Mouse (Mus musculus) neural tube, embryonic 13.5 days (tissue): ENCODE measurements around the gene Ppp6r1. TPM values are rescaled to one million over a fixed set of nuclear protein-coding genes. Genes with fewer than 3 reads are reported as not detected.

ENCODE experiments used
- ATAC-seq: fragments of 200-750 bp; cut with Nextera tagmentation; 2 replicates; pipeline ENCODE4 v1.8.0; 2017; ENCODE audit warnings: low read depth, mild to moderate bottlenecking, moderate TSS enrichment, moderate library complexity
- H3K27ac ChIP-seq: fragments of 300-500 bp; sonication (generic); replicated peaks from 2 replicates; pipeline ENCODE4 v1.5.1; 2015; ENCODE audit warnings: moderate library complexity, mild to moderate bottlenecking, inconsistent platforms
- H3K27me3 ChIP-seq: fragments of 300-500 bp; sonication (generic); 2 replicates; pipeline ENCODE4 v1.6.1; 2015; ENCODE audit warnings: mild to moderate bottlenecking, inconsistent platforms
- H3K36me3 ChIP-seq: fragments of 300-500 bp; sonication (generic); 2 replicates; pipeline ENCODE4 v1.6.1; 2015; ENCODE audit warnings: mild to moderate bottlenecking, inconsistent platforms
- H3K4me1 ChIP-seq: fragments of 300-500 bp; sonication (generic); replicated peaks from 2 replicates; pipeline ENCODE4 v1.6.1; 2015; ENCODE audit warnings: inconsistent platforms
- H3K4me2 ChIP-seq: fragments of 300-500 bp; sonication (generic); 2 replicates; pipeline ENCODE4 v1.6.1; 2015; ENCODE audit warnings: inconsistent platforms, mild to moderate bottlenecking, moderate library complexity
- H3K4me3 ChIP-seq: fragments of 300-500 bp; sonication (generic); 2 replicates; pipeline ENCODE4 v1.5.1; 2015; ENCODE audit warnings: mild to moderate bottlenecking, inconsistent platforms
- H3K9ac ChIP-seq: fragments of 300-500 bp; sonication (generic); 2 replicates; pipeline ENCODE4 v1.6.1; 2015; ENCODE audit warnings: moderate library complexity, mild to moderate bottlenecking, inconsistent platforms
- H3K9me3 ChIP-seq: fragments of 300-500 bp; sonication (generic); 2 replicates; pipeline ENCODE4 v1.6.1; 2016; ENCODE audit warnings: inconsistent platforms
- WGBS: fragments of 180-500 bp; shearing (Covaris S2); methylation state at CpG from one replicate; pipeline ENCODE4 v1.1.7; 2015; 5-methylcytosine and 5-hydroxymethylcytosine counted together
- polyA plus RNA-seq: library from polyadenylated mRNA; unstranded; fragments of >200 nt; fragmentation: Nextera tagmentation; extraction: Ambion mirVana; gene quantifications from 2 replicates; pipeline ENCODE4 v1.2.1, GENCODE M21; 2015

Ppp6r1 gene
- 10.3 TPM in 2 replicates for polyA plus RNA-seq

DNA sequence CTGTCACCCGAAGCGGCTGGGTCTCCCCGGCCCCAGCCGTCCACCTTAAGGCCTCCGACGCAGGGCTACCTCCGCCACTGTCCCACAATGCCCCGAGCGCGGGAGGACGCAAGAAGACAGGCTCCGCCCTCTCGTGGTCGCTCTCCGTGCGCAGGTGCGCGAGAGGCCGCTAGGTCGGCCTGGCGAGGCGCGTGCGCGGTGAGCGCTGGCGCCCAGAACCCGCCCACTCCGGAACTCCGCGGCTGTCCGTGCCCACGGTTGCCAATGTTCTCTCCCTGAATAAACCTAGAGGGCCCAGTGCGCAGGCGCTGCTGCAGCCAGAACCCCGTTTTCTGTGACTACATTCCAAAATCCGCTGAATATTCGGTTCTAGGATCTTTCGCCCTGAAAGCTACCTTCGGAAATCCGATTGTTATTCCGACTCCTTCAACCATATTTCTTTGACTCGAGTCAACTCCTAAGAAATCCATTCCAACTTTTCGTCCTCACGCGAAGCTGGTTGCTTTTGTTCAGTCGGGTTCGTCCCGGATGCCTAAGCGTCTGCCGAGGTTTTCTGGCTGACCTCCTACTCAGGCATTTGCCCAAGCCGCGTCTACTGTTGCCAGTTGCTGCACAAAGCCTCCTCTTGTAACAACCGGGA, at the start of gene Ppp6r1:
Gene Ppp6r1, minus strand, starts transcription at position 108 of the 640 bp plus-strand sequence.
- ATAC-seq = peak; percentile 97
- under 1% methylated on average over 54 of the region's 54 CpGs for WGBS
- peaks cover 54% of the 10 kb centered on the region for H3K4me1 ChIP-seq
- H3K36me3 ChIP-seq = peaks cover 17% of the 10 kb centered on the region
- H3K4me2 ChIP-seq = peak within 1 kb of the TSS; percentile 98
- peak within 1 kb of the TSS; percentile 96 for H3K9ac ChIP-seq
- H3K27me3 ChIP-seq = no peaks in the 10 kb centered on the region
- peak within 1 kb of the TSS; percentile 97 for H3K27ac ChIP-seq
- H3K9me3 ChIP-seq = no peaks in the 10 kb centered on the region
- H3K4me3 ChIP-seq = peak within 1 kb of the TSS; percentile 90

DNA sequence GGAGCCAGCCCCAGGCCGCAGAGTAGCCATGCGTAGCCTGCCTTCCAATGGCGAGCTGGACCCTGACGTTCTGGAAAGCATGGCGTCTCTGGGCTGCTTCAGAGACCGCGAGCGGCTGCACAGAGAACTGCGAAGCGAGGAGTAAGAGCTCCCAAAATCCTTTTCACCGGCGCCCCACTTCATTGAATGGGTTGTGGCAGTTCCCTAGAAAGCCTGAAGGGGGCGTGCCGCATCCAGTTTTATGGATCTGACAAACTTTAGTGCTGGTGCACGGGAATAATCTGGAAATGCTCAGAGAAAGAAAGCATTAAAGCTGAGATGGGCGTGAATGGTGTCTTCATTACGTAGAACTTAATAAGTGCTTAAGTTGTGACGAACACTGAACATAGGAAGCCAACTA, 46.3 kb upstream of the Ppp6r1 start:
- no peaks in the 10 kb centered on the region for H3K9me3 ChIP-seq
- H3K27me3 ChIP-seq = no peaks in the 10 kb centered on the region
- ATAC-seq = no peak
- 37% methylated on average over 18 of the region's 18 CpGs for WGBS
- peaks cover 100% of the 10 kb centered on the region for H3K36me3 ChIP-seq
- no peak overlapping the region for H3K4me3 ChIP-seq
- H3K4me1 ChIP-seq = peaks cover 10% of the 10 kb centered on the region
- H3K4me2 ChIP-seq = no peak overlapping the region
- H3K9ac ChIP-seq = no peak overlapping the region
- H3K27ac ChIP-seq = no peak overlapping the region

DNA sequence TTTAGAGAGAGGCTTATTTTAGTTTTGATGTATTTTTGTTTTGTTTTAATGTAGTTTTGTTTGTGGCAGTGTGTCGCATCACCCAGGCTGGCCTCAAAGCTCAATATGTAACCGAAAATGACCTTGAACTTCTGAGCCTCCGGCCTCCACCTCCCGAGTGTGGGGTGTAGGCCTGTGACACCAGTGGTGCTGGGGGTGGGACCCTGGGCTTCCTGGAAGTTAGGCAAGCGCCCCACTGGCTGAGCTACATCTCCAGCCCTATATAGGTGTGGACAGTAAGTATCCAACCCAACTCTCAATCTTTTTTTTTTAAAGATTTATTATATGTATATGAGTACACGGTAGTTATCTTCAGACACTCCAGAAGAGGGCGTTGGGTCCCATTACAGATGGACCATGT, 44.4 kb upstream of the Ppp6r1 start:
- no peak overlapping the region for H3K4me2 ChIP-seq
- peaks cover 100% of the 10 kb centered on the region for H3K36me3 ChIP-seq
- H3K4me1 ChIP-seq = peaks cover 10% of the 10 kb centered on the region
- WGBS = 96% methylated on average over 7 of the region's 7 CpGs
- no peaks in the 10 kb centered on the region for H3K9me3 ChIP-seq
- no peak for ATAC-seq
- H3K4me3 ChIP-seq = no peak overlapping the region
- no peak overlapping the region for H3K9ac ChIP-seq
- no peak overlapping the region for H3K27ac ChIP-seq
- H3K27me3 ChIP-seq = no peaks in the 10 kb centered on the region

DNA sequence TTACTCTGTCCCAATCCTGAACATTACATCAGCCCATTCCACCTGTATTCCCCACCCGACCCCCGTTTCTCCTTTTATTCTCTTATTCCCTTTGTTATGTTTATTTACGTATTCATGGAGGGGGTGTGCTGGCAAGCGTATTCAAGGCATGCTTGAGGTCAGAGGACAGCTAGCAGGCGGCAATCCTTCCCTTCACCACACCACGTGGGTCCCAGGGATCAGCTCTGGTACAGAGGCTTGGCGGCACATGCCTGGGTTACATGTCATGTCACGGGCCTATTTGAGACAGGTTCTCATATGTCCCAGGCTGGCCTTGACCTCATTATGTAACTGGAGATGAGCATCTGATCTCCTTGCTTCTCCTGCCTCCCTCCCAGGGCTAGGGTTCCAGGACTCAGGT, 43.5 kb upstream of the Ppp6r1 start:
- peaks cover 100% of the 10 kb centered on the region for H3K36me3 ChIP-seq
- H3K9ac ChIP-seq = 0 out of 2 replicates have a peak overlapping the region, but pooled peaks have one; percentile 2
- no peaks in the 10 kb centered on the region for H3K27me3 ChIP-seq
- H3K9me3 ChIP-seq = no peaks in the 10 kb centered on the region
- no peak overlapping the region for H3K4me3 ChIP-seq
- WGBS = 52% methylated on average over 8 of the region's 8 CpGs
- H3K4me2 ChIP-seq = no peak overlapping the region
- H3K27ac ChIP-seq = 0 out of 2 replicates have a peak overlapping the region, but pooled peaks have one; percentile 9
- ATAC-seq = no peak
- H3K4me1 ChIP-seq = peaks cover 10% of the 10 kb centered on the region

- peaks cover 55% of the 10 kb centered on the region for H3K36me3 ChIP-seq
- no peak overlapping the region for H3K4me2 ChIP-seq
- H3K4me1 ChIP-seq = peaks cover 31% of the 10 kb centered on the region
- no peak overlapping the region for H3K4me3 ChIP-seq
- no peak for ATAC-seq
- no peaks in the 10 kb centered on the region for H3K9me3 ChIP-seq
- no peak overlapping the region for H3K27ac ChIP-seq
- no peaks in the 10 kb centered on the region for H3K27me3 ChIP-seq
- H3K9ac ChIP-seq = no peak overlapping the region
- 79% methylated on average over 6 of the region's 6 CpGs for WGBS
Measured at GRCm38 (mm10) chr7:4693004-4693403, 34.2 kb upstream of the Ppp6r1 start.

- WGBS = 4% methylated on average over 26 of the region's 35 CpGs
- peak overlapping the region; percentile 100 for H3K9ac ChIP-seq
- peak overlapping the region; percentile 91 for H3K4me3 ChIP-seq
- H3K36me3 ChIP-seq = peaks cover 37% of the 10 kb centered on the region
- H3K4me1 ChIP-seq = peaks cover 31% of the 10 kb centered on the region
- H3K9me3 ChIP-seq = no peaks in the 10 kb centered on the region
- H3K27me3 ChIP-seq = no peaks in the 10 kb centered on the region
- ATAC-seq = peak; percentile 74
- H3K4me2 ChIP-seq = peak overlapping the region; percentile 76
- H3K27ac ChIP-seq = peak overlapping the region; percentile 94
Measured at GRCm38 (mm10) chr7:4690951-4691653, 32.3 kb upstream of the Ppp6r1 start.

DNA sequence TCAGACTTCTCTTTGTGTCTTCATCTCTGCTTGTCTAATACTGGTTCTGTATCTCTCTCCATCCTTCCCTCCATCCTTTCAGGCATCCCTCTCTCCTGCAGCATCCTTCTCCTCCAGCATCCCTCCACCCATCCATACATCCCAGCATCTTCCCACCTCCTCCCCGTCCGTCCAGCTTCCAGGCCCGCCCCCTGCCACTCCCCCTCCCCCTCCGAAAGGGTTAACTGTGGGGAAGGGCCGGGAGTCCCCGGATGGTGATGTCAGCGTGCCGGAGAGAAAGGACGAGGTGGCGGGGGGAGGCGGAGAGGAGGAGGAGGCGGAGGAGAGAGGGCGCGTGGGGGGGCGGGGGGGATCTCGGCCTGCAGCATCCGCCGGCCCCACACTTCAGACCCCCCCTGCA, 31.6 kb upstream of the Ppp6r1 start, which contains the start of gene Brsk1:
Gene Brsk1, plus strand, starts transcription at position 218 of the 400 bp plus-strand sequence.
- Histone ChIP-seq H3K4me2 (peak within 1 kb of the TSS; percentile 76), H3K4me1 (peaks cover 31% of the 10 kb centered on the region), H3K4me3 (peak within 1 kb of the TSS; percentile 91), H3K9ac (peak within 1 kb of the TSS; percentile 100), H3K27ac (peak within 1 kb of the TSS; percentile 94), H3K27me3 (no peaks in the 10 kb centered on the region), H3K36me3 (peaks cover 29% of the 10 kb centered on the region), H3K9me3 (no peaks in the 10 kb centered on the region)
- WGBS = under 1% methylated on average over 6 of the region's 18 CpGs
- peak; percentile 87 for ATAC-seq

GRCm38 (mm10) chr7:4684632-4685417, 26.0 kb upstream of the Ppp6r1 start, which contains the start of gene Hspbp1:
Hspbp1 (minus strand) TSS chr7:4685068.
- peaks cover 14% of the 10 kb centered on the region for H3K4me1 ChIP-seq
- peak within 1 kb of the TSS; percentile 78 for H3K4me2 ChIP-seq
- peak within 1 kb of the TSS; percentile 72 for H3K27ac ChIP-seq
- no peaks in the 10 kb centered on the region for H3K9me3 ChIP-seq
- H3K27me3 ChIP-seq = no peaks in the 10 kb centered on the region
- peaks cover 23% of the 10 kb centered on the region for H3K36me3 ChIP-seq
- peak within 1 kb of the TSS; percentile 69 for H3K4me3 ChIP-seq
- peak; percentile 99 for ATAC-seq
- under 1% methylated on average over 32 of the region's 32 CpGs for WGBS
- peak within 1 kb of the TSS; percentile 67 for H3K9ac ChIP-seq

GRCm38 (mm10) chr7:4684203-4684602, 25.4 kb upstream of the Ppp6r1 start:
- WGBS = 1% methylated on average over 13 of the region's 13 CpGs
- Histone ChIP-seq H3K4me2 (peak overlapping the region; percentile 78), H3K4me1 (peaks cover 13% of the 10 kb centered on the region), H3K9ac (peak overlapping the region; percentile 67), H3K9me3 (no peaks in the 10 kb centered on the region), H3K27ac (peak overlapping the region; percentile 72; the same call in 1 of the 2 replicates), H3K4me3 (peak overlapping the region; percentile 69), H3K36me3 (peaks cover 25% of the 10 kb centered on the region), H3K27me3 (no peaks in the 10 kb centered on the region)
- ATAC-seq = no peak

GRCm38 (mm10) chr7:4683307-4683706, 24.5 kb upstream of the Ppp6r1 start:
- no peaks in the 10 kb centered on the region for H3K9me3 ChIP-seq
- no peaks in the 10 kb centered on the region for H3K27me3 ChIP-seq
- H3K4me3 ChIP-seq = no peak overlapping the region
- no peak overlapping the region for H3K9ac ChIP-seq
- peaks cover 13% of the 10 kb centered on the region for H3K4me1 ChIP-seq
- H3K27ac ChIP-seq = no peak overlapping the region
- no peak for ATAC-seq
- H3K36me3 ChIP-seq = peaks cover 29% of the 10 kb centered on the region
- WGBS = 89% methylated on average over 5 of the region's 5 CpGs
- no peak overlapping the region for H3K4me2 ChIP-seq

DNA sequence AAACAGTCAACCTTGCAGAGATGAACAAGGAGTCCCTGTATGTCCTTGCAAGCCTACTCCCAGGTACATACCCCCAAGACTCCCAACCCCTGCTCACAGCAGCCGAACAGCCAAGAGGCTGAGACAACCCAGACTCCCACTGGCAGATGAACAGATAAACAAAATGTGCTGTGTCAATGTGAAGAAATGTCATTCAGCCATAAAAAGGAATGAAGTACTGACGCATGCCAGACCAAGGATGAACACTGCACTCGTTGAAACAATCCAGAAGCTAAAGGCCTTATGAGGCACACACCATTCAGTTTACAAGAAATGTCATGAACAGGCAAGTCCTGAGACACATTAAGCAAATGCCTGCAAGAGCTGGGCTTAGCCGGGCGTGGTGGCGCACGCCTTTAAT, 16.4 kb upstream of the Ppp6r1 start:
- WGBS = 96% methylated on average over 7 of the region's 7 CpGs
- no peak for ATAC-seq
- Histone ChIP-seq H3K27ac (no peak overlapping the region), H3K4me3 (no peak overlapping the region), H3K9ac (no peak overlapping the region), H3K4me1 (peaks cover 14% of the 10 kb centered on the region), H3K36me3 (peaks cover 76% of the 10 kb centered on the region), H3K27me3 (no peaks in the 10 kb centered on the region), H3K4me2 (no peak overlapping the region), H3K9me3 (no peaks in the 10 kb centered on the region)
